Mouse (Mus musculus): ENCODE data around the gene S1pr4. TPM values are rescaled to one million over a fixed set of nuclear protein-coding genes. Genes with fewer than 3 reads are reported as not detected.
A peak's percentile ranks its signal among the peaks of the same experiment; 100 is the strongest.

Gene S1pr4
- polyA plus RNA-seq, 1 experiment: 0.04 TPM

DNA sequence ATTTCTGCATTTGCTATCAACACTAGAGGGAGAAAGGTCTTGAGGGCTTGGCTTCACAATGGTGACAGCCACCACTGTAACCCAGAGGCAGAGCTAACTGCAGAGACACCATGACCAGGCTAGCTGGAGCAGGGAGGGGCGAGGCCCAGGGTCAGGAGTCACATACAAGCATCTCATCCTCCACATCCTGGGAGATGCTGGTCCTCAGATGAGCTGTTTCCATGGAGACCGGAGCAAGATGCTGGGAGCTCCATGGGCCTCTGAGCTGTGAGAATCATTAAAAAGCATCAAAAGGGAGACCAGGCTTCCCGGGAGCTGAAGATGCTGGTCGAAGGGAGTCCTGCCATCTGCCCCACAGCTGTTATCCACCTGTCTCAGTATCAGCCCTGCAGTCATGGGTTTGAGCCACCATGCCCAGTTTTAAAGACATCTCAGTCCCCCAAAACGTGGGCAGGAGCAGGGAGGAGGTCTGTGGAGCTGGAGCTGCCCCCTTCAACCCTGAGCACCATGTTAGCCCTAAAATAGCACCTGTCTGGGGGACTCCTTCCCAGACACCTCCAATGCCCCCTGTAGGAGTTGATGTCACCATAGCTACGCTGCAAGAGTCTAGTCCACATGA, 15.4 kb downstream of the S1pr4 start:
- H3K36me3 ChIP-seq (ENCODE audit: control insufficient read depth, insufficient read depth, low read length): no peaks in the 10 kb centered on the region; the same call in 1 of the 2 replicates
- no peaks in the 10 kb centered on the region; the same call in 1 of the 2 replicates for H3K27me3 ChIP-seq (ENCODE audit: control insufficient read depth, insufficient read depth, low read length)
- peaks cover 13% of the 10 kb centered on the region for H3K4me1 ChIP-seq (ENCODE audit: control insufficient read depth, insufficient read depth, low read length)
- TF ChIP-seq POLR2A (IDR thresholded peaks at IDR 0.05; ENCODE audit: control insufficient read depth, low read depth, low read length) (no peak), CTCF (IDR thresholded peaks at IDR 0.05; ENCODE audit: control insufficient read depth, insufficient read depth, insufficient replicate concordance, low read depth, low read length) (no peak)
- H3K4me3 ChIP-seq (ENCODE audit: control insufficient read depth, low read depth, low read length): no peak overlapping the region
- no peak overlapping the region for H3K27ac ChIP-seq (ENCODE audit: control insufficient read depth, insufficient read depth, low read depth, low read length)

- no peak overlapping the region for H3K27ac ChIP-seq (ENCODE audit: control insufficient read depth, insufficient read depth, low read depth, low read length)
- no peaks in the 10 kb centered on the region for H3K36me3 ChIP-seq (ENCODE audit: control insufficient read depth, insufficient read depth, low read length)
- TF ChIP-seq CTCF (IDR thresholded peaks at IDR 0.05; ENCODE audit: control insufficient read depth, insufficient read depth, insufficient replicate concordance, low read depth, low read length) (peak; percentile 83), POLR2A (IDR thresholded peaks at IDR 0.05; ENCODE audit: control insufficient read depth, low read depth, low read length) (no peak)
- H3K4me3 ChIP-seq (ENCODE audit: control insufficient read depth, low read depth, low read length): no peak overlapping the region
- H3K4me1 ChIP-seq (ENCODE audit: control insufficient read depth, insufficient read depth, low read length): peaks cover 13% of the 10 kb centered on the region
- H3K27me3 ChIP-seq (ENCODE audit: control insufficient read depth, insufficient read depth, low read length): no peaks in the 10 kb centered on the region; the same call in 1 of the 2 replicates
Observed at GRCm38 (mm10) chr10:81483983-81484382, 15.9 kb downstream of the S1pr4 start.

DNA sequence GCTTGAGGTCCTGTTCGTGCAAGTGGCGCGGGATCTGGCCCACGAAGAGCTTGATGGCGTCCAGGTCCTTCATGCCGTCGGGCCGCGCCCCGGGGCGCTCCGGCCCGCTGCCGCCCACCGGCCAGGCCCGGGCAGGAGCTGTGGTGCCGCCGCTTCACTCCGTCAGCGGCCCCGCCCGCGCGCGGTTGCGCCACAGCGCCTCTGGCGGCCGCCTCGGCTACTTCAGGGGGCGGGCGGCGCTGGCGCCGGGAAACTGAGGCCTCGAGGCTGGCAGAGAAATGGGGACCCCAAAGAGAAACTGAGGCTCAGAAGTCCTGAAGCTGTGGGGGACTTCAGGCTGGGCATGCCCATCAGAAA, 17.4 kb downstream of the S1pr4 start, which contains the start of gene Celf5:
Gene Celf5 (minus strand): TSS at position 177 of the 357 bp plus-strand sequence.
- H3K36me3 ChIP-seq (ENCODE audit: control insufficient read depth, insufficient read depth, low read length): no peaks in the 10 kb centered on the region
- H3K4me1 ChIP-seq (ENCODE audit: control insufficient read depth, insufficient read depth, low read length): peaks cover 13% of the 10 kb centered on the region
- H3K27ac ChIP-seq (ENCODE audit: control insufficient read depth, insufficient read depth, low read depth, low read length): no peak within 1 kb of the TSS
- TF ChIP-seq CTCF (IDR thresholded peaks at IDR 0.05; ENCODE audit: control insufficient read depth, insufficient read depth, insufficient replicate concordance, low read depth, low read length) (peak; percentile 80), POLR2A (IDR thresholded peaks at IDR 0.05; ENCODE audit: control insufficient read depth, low read depth, low read length) (no peak)
- no peaks in the 10 kb centered on the region; the same call in 1 of the 2 replicates for H3K27me3 ChIP-seq (ENCODE audit: control insufficient read depth, insufficient read depth, low read length)
- peak within 1 kb of the TSS; percentile 70 for H3K4me3 ChIP-seq (ENCODE audit: control insufficient read depth, low read depth, low read length)

DNA sequence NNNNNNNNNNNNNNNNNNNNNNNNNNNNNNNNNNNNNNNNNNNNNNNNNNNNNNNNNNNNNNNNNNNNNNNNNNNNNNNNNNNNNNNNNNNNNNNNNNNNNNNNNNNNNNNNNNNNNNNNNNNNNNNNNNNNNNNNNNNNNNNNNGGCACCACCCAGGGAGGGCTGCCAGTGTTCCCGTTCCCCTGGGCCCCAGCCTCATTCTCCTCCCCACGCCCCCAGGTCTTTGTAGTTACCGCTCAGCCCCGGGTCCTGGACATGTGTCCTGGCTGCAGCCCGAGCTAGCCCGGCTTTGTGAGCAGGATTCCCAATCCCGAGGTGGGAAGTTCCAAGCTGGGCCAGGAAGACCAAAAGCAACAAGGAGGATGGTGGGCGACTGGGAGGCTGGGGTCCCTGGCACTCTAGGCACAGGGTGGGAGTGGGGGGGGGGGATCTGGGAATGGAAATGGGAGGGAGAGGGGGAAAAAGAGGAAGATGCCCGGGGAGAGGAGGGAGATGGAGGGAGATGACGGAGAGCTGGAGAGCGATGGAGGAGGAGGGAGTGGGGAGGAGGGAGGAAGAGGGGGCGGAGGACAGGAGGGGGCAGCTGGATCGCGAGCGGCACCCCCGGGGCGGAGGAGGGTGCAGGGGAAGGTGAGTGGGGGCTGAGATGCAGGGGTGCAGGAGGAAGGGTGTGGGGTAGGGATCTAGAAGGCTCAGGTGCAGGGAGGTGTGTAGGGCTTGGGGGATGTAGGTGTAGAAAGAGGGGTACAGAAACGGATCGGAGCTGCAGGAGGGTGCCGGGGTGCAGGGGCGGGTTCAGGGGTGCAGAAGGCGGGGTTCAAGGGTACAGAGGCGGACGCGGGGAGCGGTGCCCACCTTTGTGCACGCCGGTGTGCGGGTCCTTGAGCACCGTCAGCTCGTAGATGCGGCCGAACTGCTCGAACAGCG, 18.1 kb downstream of the S1pr4 start:
- H3K27ac ChIP-seq (ENCODE audit: control insufficient read depth, insufficient read depth, low read depth, low read length): no peak overlapping the region
- no peaks in the 10 kb centered on the region for H3K36me3 ChIP-seq (ENCODE audit: control insufficient read depth, insufficient read depth, low read length)
- peak overlapping the region; percentile 70 for H3K4me3 ChIP-seq (ENCODE audit: control insufficient read depth, low read depth, low read length)
- no peaks in the 10 kb centered on the region; the same call in 1 of the 2 replicates for H3K27me3 ChIP-seq (ENCODE audit: control insufficient read depth, insufficient read depth, low read length)
- H3K4me1 ChIP-seq (ENCODE audit: control insufficient read depth, insufficient read depth, low read length): peaks cover 13% of the 10 kb centered on the region
- TF ChIP-seq POLR2A (IDR thresholded peaks at IDR 0.05; ENCODE audit: control insufficient read depth, low read depth, low read length) (no peak), CTCF (IDR thresholded peaks at IDR 0.05; ENCODE audit: control insufficient read depth, insufficient read depth, insufficient replicate concordance, low read depth, low read length) (no peak)

- Histone ChIP-seq H3K4me3 (ENCODE audit: control insufficient read depth, low read depth, low read length) (peak overlapping the region; percentile 75), H3K27me3 (ENCODE audit: control insufficient read depth, insufficient read depth, low read length) (no peaks in the 10 kb centered on the region), H3K36me3 (ENCODE audit: control insufficient read depth, insufficient read depth, low read length) (no peaks in the 10 kb centered on the region), H3K27ac (ENCODE audit: control insufficient read depth, insufficient read depth, low read depth, low read length) (no peak overlapping the region), H3K4me1 (ENCODE audit: control insufficient read depth, insufficient read depth, low read length) (peaks cover 22% of the 10 kb centered on the region)
- TF ChIP-seq POLR2A (IDR thresholded peaks at IDR 0.05; ENCODE audit: control insufficient read depth, low read depth, low read length): no peak
Observed at GRCm38 (mm10) chr10:81474461-81474860, 25.5 kb downstream of the S1pr4 start.

DNA sequence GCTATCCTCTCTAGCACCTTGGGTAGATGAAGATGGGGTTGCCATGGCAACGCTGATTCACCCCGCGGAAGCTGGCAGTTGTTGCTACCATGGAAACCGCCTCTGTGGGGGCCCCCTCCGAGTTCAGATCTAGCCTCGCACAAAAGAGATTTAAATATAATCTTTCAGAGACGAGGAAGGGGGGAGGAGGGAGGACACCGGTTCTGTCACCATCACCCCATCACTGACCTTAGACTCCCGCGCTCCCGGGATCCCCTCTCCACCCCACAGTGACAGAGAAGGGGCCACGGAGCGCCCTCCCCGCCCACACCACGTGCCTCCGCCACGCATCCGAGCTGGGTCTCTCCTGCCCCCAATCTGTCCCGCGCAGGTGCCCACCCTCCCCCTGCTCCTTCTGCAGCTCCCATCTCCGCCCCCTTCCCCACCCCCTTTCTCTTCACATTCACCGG, 26.9 kb downstream of the S1pr4 start:
- Histone ChIP-seq H3K36me3 (ENCODE audit: control insufficient read depth, insufficient read depth, low read length) (no peaks in the 10 kb centered on the region), H3K27me3 (ENCODE audit: control insufficient read depth, insufficient read depth, low read length) (no peaks in the 10 kb centered on the region), H3K4me1 (ENCODE audit: control insufficient read depth, insufficient read depth, low read length) (peaks cover 22% of the 10 kb centered on the region), H3K27ac (ENCODE audit: control insufficient read depth, insufficient read depth, low read depth, low read length) (no peak overlapping the region), H3K4me3 (ENCODE audit: control insufficient read depth, low read depth, low read length) (peak overlapping the region; percentile 75)
- TF ChIP-seq CTCF (IDR thresholded peaks at IDR 0.05; ENCODE audit: control insufficient read depth, insufficient read depth, insufficient replicate concordance, low read depth, low read length) (no peak), POLR2A (IDR thresholded peaks at IDR 0.05; ENCODE audit: control insufficient read depth, low read depth, low read length) (no peak)

DNA sequence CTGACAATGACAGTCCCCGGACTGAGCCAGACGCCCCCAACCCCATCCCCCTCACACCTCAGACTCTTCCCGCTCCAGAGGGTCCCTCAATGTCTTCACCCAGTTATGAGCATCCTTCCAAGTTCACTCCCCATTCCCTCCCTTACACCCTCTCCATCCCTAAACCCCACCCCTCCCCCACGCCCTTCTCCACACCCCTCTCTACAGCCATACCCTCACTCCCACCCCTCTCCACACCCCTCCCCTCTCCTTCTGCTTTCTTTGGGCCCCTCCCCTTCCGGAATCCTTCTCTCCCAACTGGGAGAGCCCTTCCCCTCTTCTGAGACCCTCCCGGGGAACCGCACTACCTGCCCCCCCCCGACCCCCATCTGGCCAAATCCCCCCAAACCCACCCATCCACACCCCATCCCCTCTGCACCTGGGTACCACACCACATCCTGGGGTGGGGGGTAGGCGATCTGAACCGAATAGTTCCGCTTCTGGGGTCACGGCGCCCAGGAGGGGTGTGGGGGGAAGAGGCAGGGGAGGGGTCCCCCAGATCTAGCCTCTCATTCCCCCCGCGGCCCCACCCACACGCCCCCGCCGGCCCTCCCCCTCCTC, 27.4 kb downstream of the S1pr4 start:
- no peaks in the 10 kb centered on the region for H3K36me3 ChIP-seq (ENCODE audit: control insufficient read depth, insufficient read depth, low read length)
- no peak overlapping the region for H3K27ac ChIP-seq (ENCODE audit: control insufficient read depth, insufficient read depth, low read depth, low read length)
- no peak for TF ChIP-seq POLR2A (IDR thresholded peaks at IDR 0.05; ENCODE audit: control insufficient read depth, low read depth, low read length)
- no peak for TF ChIP-seq CTCF (IDR thresholded peaks at IDR 0.05; ENCODE audit: control insufficient read depth, insufficient read depth, insufficient replicate concordance, low read depth, low read length)
- H3K4me1 ChIP-seq (ENCODE audit: control insufficient read depth, insufficient read depth, low read length): peaks cover 22% of the 10 kb centered on the region
- H3K27me3 ChIP-seq (ENCODE audit: control insufficient read depth, insufficient read depth, low read length): no peaks in the 10 kb centered on the region
- peak overlapping the region; percentile 67 for H3K4me3 ChIP-seq (ENCODE audit: control insufficient read depth, low read depth, low read length)
